In genomic region chr8:12917029-12917428, GRCm38 (mm10) we compare ENCODE assay signal across 13 mouse cellular contexts. TPM values are rescaled to one million over a fixed set of nuclear protein-coding genes. Genes with fewer than 3 reads are reported as not detected.
DNase-seq lines count a peak whose midpoint lies in the region; ATAC-seq and TF ChIP-seq lines count a peak whose summit lies in the region.
"Had no signal": no experiment of that assay in that cellular context is flagged by ENCODE, and none has a peak within 500 bp of the region (broad histone marks: within the 10 kb centered on the region; RNA-seq: fewer than 3 reads in every experiment).

No protein-coding gene starts in this region.

- no peak for ATAC-seq in embryonic facial prominence, embryonic 14.5 days (ENCODE audit: low read depth)
- no peak for ATAC-seq in midbrain, embryonic 11.5 days (ENCODE audit: low FRiP score)
- no peak for ATAC-seq in heart, embryonic 11.5 days (replicated peaks; ENCODE audit: insufficient number of reproducible peaks, low FRiP score, low TSS enrichment)
- ATAC-seq: CD4-positive, CD25-positive, alpha-beta regulatory T cell, adult 4 months had no signal

- H3K9me3 ChIP-seq in embryonic facial prominence, embryonic 14.5 days (ENCODE audit: control insufficient read depth, low read length): no peaks in the 10 kb centered on the region
- no peaks in the 10 kb centered on the region for H3K9me3 ChIP-seq in midbrain, embryonic 11.5 days (ENCODE audit: control insufficient read depth, low read length)
- H3K9me3 ChIP-seq in heart, embryonic 11.5 days (replicated peaks; ENCODE audit: control insufficient read depth, low read length): no peaks in the 10 kb centered on the region
- H3K9me3 ChIP-seq: kidney, embryonic 15.5 days; liver, embryonic 15.5 days had no signal

- H3K36me3 ChIP-seq in embryonic facial prominence, embryonic 14.5 days (ENCODE audit: control insufficient read depth, insufficient read depth, low read length): 0 out of 2 replicates have a peak, but pooled peaks cover 4% of the 10 kb centered on the region
- H3K36me3 ChIP-seq in midbrain, embryonic 11.5 days (ENCODE audit: control insufficient read depth, insufficient read depth, low read length): no peaks in the 10 kb centered on the region
- H3K36me3 ChIP-seq in heart, embryonic 11.5 days (ENCODE audit: control insufficient read depth, insufficient read depth, low read length): no peaks in the 10 kb centered on the region
- H3K36me3 ChIP-seq: kidney, embryonic 15.5 days; liver, embryonic 15.5 days had no signal

- no peak for TF ChIP-seq CTCF in left cerebral cortex, adult 2 months (IDR thresholded peaks at IDR 0.05)

- peak overlapping the region; percentile 93; the same call in 1 of the 2 replicates for H3K4me2 ChIP-seq in embryonic facial prominence, embryonic 14.5 days (ENCODE audit: low read depth, low read length)
- H3K4me2 ChIP-seq in midbrain, embryonic 11.5 days: peak overlapping the region; percentile 63; the same call in 1 of the 2 replicates
- no peak overlapping the region for H3K4me2 ChIP-seq in heart, embryonic 11.5 days
- H3K4me2 ChIP-seq: liver, embryonic 15.5 days had no signal

- intact Hi-C loops in left cerebral cortex, adult 2 months (cut with DNase I): loop anchor here (2.0 to 5.0 kb wide), 2 partner anchors 32 to 70 kb away; no protein-coding TSS in a partner anchor
- intact Hi-C loops in left cerebral cortex, postnatal 4 days (cut with DNase I): no loop called here
- intact Hi-C loops in gastrocnemius, postnatal 36 days (cut with DNase I): no loop called here

- H3K9ac ChIP-seq in embryonic facial prominence, embryonic 14.5 days (ENCODE audit: low read depth, low read length): no peak overlapping the region
- H3K9ac ChIP-seq in midbrain, embryonic 11.5 days (ENCODE audit: low read length): no peak overlapping the region
- H3K9ac ChIP-seq in heart, embryonic 11.5 days (ENCODE audit: low read depth, low read length): no peak overlapping the region
- H3K9ac ChIP-seq: kidney, embryonic 15.5 days; liver, embryonic 15.5 days had no signal

- peak overlapping the region; percentile 60 for H3K4me3 ChIP-seq in left cerebral cortex, adult 2 months
- 0 out of 2 replicates have a peak overlapping the region, but pooled peaks have one; percentile 63 for H3K4me3 ChIP-seq in embryonic facial prominence, embryonic 14.5 days (ENCODE audit: low read depth, low read length)
- no peak overlapping the region for H3K4me3 ChIP-seq in midbrain, embryonic 11.5 days (ENCODE audit: low read depth, low read length)
- no peak overlapping the region for H3K4me3 ChIP-seq in heart, embryonic 11.5 days (ENCODE audit: low read depth, low read length)
- H3K4me3 ChIP-seq: liver, embryonic 15.5 days had no signal

- H3K27me3 ChIP-seq in embryonic facial prominence, embryonic 14.5 days (replicated peaks; ENCODE audit: control insufficient read depth, insufficient read depth, low read length): no peaks in the 10 kb centered on the region
- H3K27me3 ChIP-seq in midbrain, embryonic 11.5 days (ENCODE audit: control insufficient read depth, insufficient read depth, low read length): no peaks in the 10 kb centered on the region
- peaks cover 8% of the 10 kb centered on the region; the same call in 1 of the 2 replicates for H3K27me3 ChIP-seq in heart, embryonic 11.5 days (ENCODE audit: control insufficient read depth, insufficient read depth, low read length)
- H3K27me3 ChIP-seq: kidney, embryonic 15.5 days had no signal

- DNase-seq in left cerebral cortex, adult 2 months (ENCODE audit: extremely low spot score in 1 of 2, low spot score in 2 of 2): no peak
- DNase-seq in left cerebral cortex, postnatal 4 days: no peak
- DNase-seq in embryonic facial prominence, embryonic 14.5 days (ENCODE audit: low spot score): no peak
- no peak for DNase-seq in midbrain, embryonic 11.5 days (ENCODE audit: low spot score, missing footprints)
- DNase-seq in right cerebral cortex, postnatal 25 days: peak; percentile 28
- no peak for DNase-seq in gastrocnemius, postnatal 36 days
- DNase-seq in gastrocnemius, adult 8-10 months (ENCODE audit: low spot score in 2 of 2): no peak
- DNase-seq: heart, postnatal 36 days; retina, postnatal 1 day had no signal

- 83% methylated on average over 3 of the region's 3 CpGs for WGBS in embryonic facial prominence, embryonic 14.5 days
- WGBS in midbrain, embryonic 11.5 days: 91% methylated on average over 3 of the region's 3 CpGs
- 75% methylated on average over 3 of the region's 3 CpGs for WGBS in heart, embryonic 11.5 days (ENCODE audit: insufficient replicate concordance)

- peak overlapping the region; percentile 95 for H3K27ac ChIP-seq in left cerebral cortex, adult 2 months
- no peak overlapping the region for H3K27ac ChIP-seq in embryonic facial prominence, embryonic 14.5 days (replicated peaks; ENCODE audit: low read depth, low read length)
- no peak overlapping the region for H3K27ac ChIP-seq in midbrain, embryonic 11.5 days (ENCODE audit: low read depth, low read length)
- H3K27ac ChIP-seq in heart, embryonic 11.5 days (ENCODE audit: low read depth, low read length): no peak overlapping the region
- H3K27ac ChIP-seq: kidney, embryonic 15.5 days; liver, embryonic 15.5 days had no signal

- H3K4me1 ChIP-seq in embryonic facial prominence, embryonic 14.5 days (ENCODE audit: control insufficient read depth, insufficient read depth, low read length): peaks cover 21% of the 10 kb centered on the region
- peaks cover 11% of the 10 kb centered on the region for H3K4me1 ChIP-seq in midbrain, embryonic 11.5 days (ENCODE audit: control insufficient read depth, insufficient read depth, low read length)
- H3K4me1 ChIP-seq in heart, embryonic 11.5 days (ENCODE audit: control insufficient read depth, insufficient read depth, low read length): peaks cover 5% of the 10 kb centered on the region; the same call in 1 of the 2 replicates
- H3K4me1 ChIP-seq: liver, embryonic 15.5 days had no signal

RNA-seq across cellular contexts. Expression of gene Mcf2l, which starts 43.4 kb away (rescaled TPM):
- 100 to 1,000 TPM; 235 to 280 TPM for total RNA-seq in left cerebral cortex, adult 2 months (2021)
- total RNA-seq in left cerebral cortex, postnatal 4 days (2021): 100 to 1,000 TPM; 399 to 404 TPM
- polyA plus RNA-seq in embryonic facial prominence, embryonic 14.5 days (2014; fragmentation: Nextera tagmentation; extraction: Ambion mirVana): 20.3 and 21.2 TPM in 2 replicates
- polyA plus RNA-seq in midbrain, embryonic 11.5 days (2014; fragmentation: Nextera tagmentation; extraction: Ambion mirVana): 44.2 and 46.0 TPM in 2 replicates
- 8.8 and 11.3 TPM in 2 replicates for polyA plus RNA-seq in heart, embryonic 11.5 days (2014; fragmentation: Nextera tagmentation; extraction: Ambion mirVana)
- total RNA-seq in gastrocnemius, postnatal 36 days (2021): 10 to 100 TPM; 26.0 to 29.3 TPM
- total RNA-seq in gastrocnemius, adult 8-10 months (2022): 10 to 100 TPM; 12.1 to 19.6 (median 16.5) TPM

Comparison
In these comparisons a context has a peak if more than half of its experiments do, and no peak if none do; other contexts are left out.
1. H3K4me3 ChIP-seq: peak in left cerebral cortex, adult 2 months (single experiment) and embryonic facial prominence, embryonic 14.5 days (single experiment); none in midbrain, embryonic 11.5 days (single experiment) and heart, embryonic 11.5 days (single experiment).
2. RNA of gene Mcf2l, which starts 43.4 kb away (total RNA-seq): 399 to 404 TPM in left cerebral cortex, postnatal 4 days and 235 to 280 TPM in left cerebral cortex, adult 2 months; 26.0 to 29.3 TPM in gastrocnemius, postnatal 36 days and 12.1 to 19.6 TPM in gastrocnemius, adult 8-10 months; every median in the first group is over 4 times any median in the second.